Mouse (Mus musculus) liver, postnatal 0 days (tissue): ENCODE measurements at regions not wholly inside any gene's neighbourhood (a gene's known extent, or its start where the extent isn't known, plus 50 kb on each side); places are given as distances from the start of the nearest gene placed in this dataset.
"Not testable (repeated sequence)": the region's sequence is repeated elsewhere in the genome, so short reads cannot be mapped to it uniquely, and the experiment has no call there.

ENCODE experiments used
- ATAC-seq: fragments of 200-750 bp; cut with Nextera tagmentation; 2 replicates; pipeline ENCODE4 v1.8.0; 2017; ENCODE audit warnings: mild to moderate bottlenecking, moderate library complexity
- DNase-seq: peaks from one replicate; pipeline ENCODE4 v3.0.0-alpha.2; 2016
- H3K27ac ChIP-seq: fragments of 300-500 bp; sonication (generic); 2 replicates; pipeline ENCODE4 v1.5.1; 2014; ENCODE audit warnings: antibody characterized with exemption, moderate library complexity, mild to moderate bottlenecking, low read depth
- H3K27me3 ChIP-seq: fragments of 300-500 bp; sonication (generic); 2 replicates; pipeline ENCODE4 v1.6.1; 2014; ENCODE audit warnings: low read length, control low read depth, mixed read lengths; ENCODE audit not compliant: insufficient read depth
- H3K36me3 ChIP-seq: fragments of 300-500 bp; sonication (generic); replicated peaks from 2 replicates; pipeline ENCODE4 v1.6.1; 2014; ENCODE audit warnings: mild to moderate bottlenecking, control low read depth, low read length, moderate library complexity, mixed read lengths; ENCODE audit not compliant: insufficient read depth
- H3K4me1 ChIP-seq: fragments of 300-500 bp; sonication (generic); 2 replicates; pipeline ENCODE4 v1.6.1; 2014; ENCODE audit warnings: antibody characterized with exemption, mild to moderate bottlenecking, control low read depth; ENCODE audit not compliant: insufficient read depth
- H3K4me2 ChIP-seq: fragments of 300-500 bp; sonication (generic); 2 replicates; pipeline ENCODE4 v1.6.1; 2014; ENCODE audit warnings: low read depth, mild to moderate bottlenecking, low read length, moderate library complexity, mixed read lengths
- H3K4me3 ChIP-seq: fragments of 300-500 bp; sonication (generic); 2 replicates; pipeline ENCODE4 v1.5.1; 2014; ENCODE audit warnings: low read depth, low read length
- H3K9ac ChIP-seq: fragments of 300-500 bp; sonication (generic); replicated peaks from 2 replicates; pipeline ENCODE4 v1.6.1; 2014; ENCODE audit warnings: mild to moderate bottlenecking, moderate library complexity
- H3K9me3 ChIP-seq: fragments of 300-500 bp; sonication (generic); 2 replicates; pipeline ENCODE4 v1.6.1; 2016; ENCODE audit warnings: mild to moderate bottlenecking, control low read depth, low read length, mixed read lengths
- CTCF ChIP-seq: sonication (generic); IDR thresholded peaks from 2 replicates; pipeline ENCODE4 v1.5.1; 2016; ENCODE audit warnings: antibody characterized with exemption, low read depth
- EP300 ChIP-seq: IDR thresholded peaks from 2 replicates; pipeline ENCODE4 v1.6.1; 2016; ENCODE audit warnings: antibody characterized with exemption, low read depth, mild to moderate bottlenecking
- WGBS: fragments of 180-500 bp; shearing (Covaris S2); extraction: QIAGEN DNeasy Blood & Tissue Kit; methylation state at CpG from one replicate; pipeline ENCODE4 v1.1.7; 2014; ENCODE audit not compliant: insufficient replicate concordance; 5-methylcytosine and 5-hydroxymethylcytosine counted together

- WGBS = 69% methylated on average over 2 of the region's 2 CpGs
Measured at GRCm38 (mm10) chr5:4391083-4391482, 198.9 kb downstream of the Mterf1b start.

DNA sequence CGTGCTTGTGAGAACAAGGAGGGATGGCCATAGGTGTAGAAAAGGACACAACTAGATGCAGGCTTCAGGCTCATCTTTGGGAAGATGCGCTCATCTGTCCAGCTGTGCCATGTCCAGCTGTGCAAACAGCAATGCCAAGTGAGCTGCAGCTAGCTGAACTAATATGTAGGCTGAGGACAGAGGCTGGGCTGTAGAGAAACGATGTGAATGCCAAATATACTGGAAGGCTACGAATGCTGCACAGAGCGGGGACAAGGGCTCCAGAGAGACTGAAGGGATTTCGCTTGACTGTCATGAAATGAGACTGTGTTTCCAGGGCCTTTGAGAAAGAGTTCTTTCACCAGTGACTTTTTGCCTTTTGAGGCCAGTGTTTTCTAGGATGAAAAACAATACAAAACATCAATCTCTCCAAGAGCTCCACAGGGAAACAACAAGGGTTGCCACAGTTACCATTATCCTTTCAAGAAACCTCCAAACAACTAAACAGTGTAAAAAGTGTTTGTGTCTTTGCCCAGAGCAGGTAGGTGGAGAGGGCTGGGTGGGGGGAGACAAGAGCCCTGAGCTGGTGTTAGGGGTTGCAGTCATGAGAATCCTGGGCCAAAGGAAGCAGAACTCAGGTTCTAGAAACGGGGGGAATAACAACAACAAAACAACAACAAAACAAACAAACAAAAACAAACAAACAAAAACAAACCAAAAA is 202.3 kb downstream of the Mterf1b start:
- H3K27me3 ChIP-seq, H3K4me2 ChIP-seq, H3K27ac ChIP-seq, DNase-seq, ATAC-seq, H3K9me3 ChIP-seq, H3K4me1 ChIP-seq, H3K9ac ChIP-seq, H3K4me3 ChIP-seq, H3K36me3 ChIP-seq: not testable (repeated sequence)
- 72% methylated on average over 5 of the region's 7 CpGs for WGBS

More at GRCm38 (mm10) chr5:4391083-4391482, 198.9 kb downstream of the Mterf1b start:
- Histone ChIP-seq H3K27me3 (no peaks in the 10 kb centered on the region), H3K36me3 (no peaks in the 10 kb centered on the region), H3K9me3 (no peaks in the 10 kb centered on the region), H3K9ac (no peak overlapping the region), H3K4me2 (no peak overlapping the region), H3K4me3 (no peak overlapping the region), H3K27ac (no peak overlapping the region), H3K4me1 (no peaks in the 10 kb centered on the region)
- TF ChIP-seq CTCF (no peak), EP300 (no peak)
- no peak for ATAC-seq
- no peak for DNase-seq

- ATAC-seq (no peak), DNase-seq (no peak)
- Histone ChIP-seq H3K36me3 (no peaks in the 10 kb centered on the region), H3K4me2 (no peak overlapping the region), H3K9ac (no peak overlapping the region), H3K4me3 (no peak overlapping the region), H3K27ac (no peak overlapping the region), H3K4me1 (no peaks in the 10 kb centered on the region), H3K27me3 (no peaks in the 10 kb centered on the region), H3K9me3 (no peaks in the 10 kb centered on the region)
- TF ChIP-seq CTCF (no peak), EP300 (no peak)
Measured at GRCm38 (mm10) chr5:4398087-4398486, 205.9 kb downstream of the Mterf1b start.

- Histone ChIP-seq H3K27me3 (no peaks in the 10 kb centered on the region), H3K36me3 (no peaks in the 10 kb centered on the region), H3K9me3 (no peaks in the 10 kb centered on the region), H3K4me2 (no peak overlapping the region), H3K4me3 (no peak overlapping the region), H3K27ac (no peak overlapping the region), H3K9ac (no peak overlapping the region), H3K4me1 (no peaks in the 10 kb centered on the region)
- 74% methylated on average over 1 of the region's 1 CpGs for WGBS
- TF ChIP-seq CTCF (no peak), EP300 (no peak)
- DNase-seq = no peak
- no peak for ATAC-seq
Measured at GRCm38 (mm10) chr5:4417761-4418160, 225.6 kb downstream of the Mterf1b start.
